Mouse (Mus musculus) forebrain, embryonic 11.5 days (tissue): ENCODE results near the gene Ddhd1. TPM values are rescaled to one million over a fixed set of nuclear protein-coding genes. Genes with fewer than 3 reads are reported as not detected.
A peak's percentile ranks its signal among the peaks of the same experiment; 100 is the strongest.

Experiments used
- ATAC-seq: fragments of 200-750 bp; cut with Nextera tagmentation; replicated peaks from 2 replicates; pipeline ENCODE4 v1.8.0; 2017; ENCODE audit warnings: moderate TSS enrichment; ENCODE audit not compliant: low FRiP score
- DNase-seq: peaks from one replicate; pipeline ENCODE4 v3.0.0-alpha.2; 2017; ENCODE audit warnings: low spot score
- H3K27ac ChIP-seq: fragments of 300-500 bp; sonication (generic); 2 replicates; pipeline ENCODE4 v1.5.1; 2014; ENCODE audit warnings: low read depth, low read length
- H3K27me3 ChIP-seq: fragments of 300-500 bp; sonication (generic); 2 replicates; pipeline ENCODE4 v1.6.1; 2014; ENCODE audit warnings: mild to moderate bottlenecking, low read length, mixed read lengths; ENCODE audit not compliant: control insufficient read depth, insufficient read depth
- H3K36me3 ChIP-seq: fragments of 300-500 bp; sonication (generic); 2 replicates; pipeline ENCODE4 v1.6.1; 2014; ENCODE audit warnings: mild to moderate bottlenecking, low read length, moderate library complexity, mixed read lengths; ENCODE audit not compliant: control insufficient read depth, insufficient read depth
- H3K4me1 ChIP-seq: fragments of 300-500 bp; sonication (generic); replicated peaks from 2 replicates; pipeline ENCODE4 v1.6.1; 2014; ENCODE audit warnings: low read length, mixed read lengths; ENCODE audit not compliant: control insufficient read depth, insufficient read depth
- H3K4me2 ChIP-seq: fragments of 300-500 bp; sonication (generic); 2 replicates; pipeline ENCODE4 v1.6.1; 2014; ENCODE audit warnings: low read depth, mild to moderate bottlenecking, low read length, moderate library complexity, mixed read lengths; ENCODE audit not compliant: severe bottlenecking
- H3K4me3 ChIP-seq: fragments of 300-500 bp; sonication (generic); 2 replicates; pipeline ENCODE4 v1.5.1; 2014; ENCODE audit warnings: low read depth, low read length
- H3K9ac ChIP-seq: fragments of 300-500 bp; sonication (generic); 2 replicates; pipeline ENCODE4 v1.6.1; 2014; ENCODE audit warnings: low read length
- H3K9me3 ChIP-seq: fragments of 300-500 bp; sonication (generic); 2 replicates; pipeline ENCODE4 v1.6.1; 2016; ENCODE audit warnings: low read length, mixed read lengths; ENCODE audit not compliant: control insufficient read depth
- WGBS: fragments of 180-500 bp; shearing (Covaris S2); extraction: QIAGEN DNeasy Blood & Tissue Kit; methylation state at CpG from one replicate; pipeline ENCODE4 v1.1.7; 2014; 5-methylcytosine and 5-hydroxymethylcytosine counted together
- polyA plus RNA-seq: library from polyadenylated mRNA; unstranded; fragments of >200 nt; fragmentation: Nextera tagmentation; extraction: Ambion mirVana; gene quantifications from 2 replicates; pipeline ENCODE4 v1.2.1, GENCODE M21; 2014

The Ddhd1 gene
- polyA plus RNA-seq, 1 experiment from 2014 or later, result 12.7 TPM

- Histone ChIP-seq H3K4me3 (no peak overlapping the region), H3K27ac (no peak overlapping the region), H3K4me1 (peaks cover 4% of the 10 kb centered on the region), H3K27me3 (no peaks in the 10 kb centered on the region), H3K9ac (no peak overlapping the region), H3K36me3 (no peaks in the 10 kb centered on the region), H3K9me3 (no peaks in the 10 kb centered on the region), H3K4me2 (no peak overlapping the region)
- ATAC-seq (no peak), DNase-seq (no peak)
- 44% methylated on average over 11 of the region's 11 CpGs for WGBS
Measured at GRCm38 (mm10) chr14:45648999-45649818, 8.7 kb downstream of the Ddhd1 start.

- H3K9me3 ChIP-seq, result no peaks in the 10 kb centered on the region
- 90% methylated on average over 3 of the region's 3 CpGs for WGBS
Measured at GRCm38 (mm10) chr14:45648144-45648543, 9.8 kb downstream of the Ddhd1 start.

DNA sequence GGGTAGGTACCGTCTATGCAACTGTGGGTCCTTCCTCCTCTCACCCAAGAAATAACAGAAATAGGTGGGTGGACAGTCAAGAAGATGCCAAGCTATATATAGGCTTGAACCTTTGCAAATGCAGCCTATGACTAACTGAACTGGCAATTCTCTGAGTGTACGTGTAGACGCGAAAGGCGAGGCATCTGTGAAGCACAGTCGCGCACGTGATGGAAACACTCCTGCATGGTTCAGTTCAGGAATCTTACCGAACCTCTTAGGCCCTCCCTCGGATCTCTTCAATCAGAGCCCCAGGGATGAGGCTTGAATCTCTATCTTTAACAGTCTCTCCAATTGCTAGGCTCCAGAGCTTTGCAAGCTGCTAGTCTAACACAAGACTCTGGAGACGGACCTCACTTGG, 10.3 kb downstream of the Ddhd1 start:
- WGBS, result 95% methylated on average over 11 of the region's 11 CpGs
- DNase-seq, result no peak

More at GRCm38 (mm10) chr14:45648144-45648543, 9.8 kb downstream of the Ddhd1 start:
- Histone ChIP-seq H3K27ac (no peak overlapping the region), H3K4me2 (no peak overlapping the region), H3K4me3 (no peak overlapping the region), H3K27me3 (no peaks in the 10 kb centered on the region), H3K9ac (no peak overlapping the region), H3K4me1 (peaks cover 10% of the 10 kb centered on the region), H3K36me3 (no peaks in the 10 kb centered on the region)
- ATAC-seq (no peak), DNase-seq (no peak)

DNA sequence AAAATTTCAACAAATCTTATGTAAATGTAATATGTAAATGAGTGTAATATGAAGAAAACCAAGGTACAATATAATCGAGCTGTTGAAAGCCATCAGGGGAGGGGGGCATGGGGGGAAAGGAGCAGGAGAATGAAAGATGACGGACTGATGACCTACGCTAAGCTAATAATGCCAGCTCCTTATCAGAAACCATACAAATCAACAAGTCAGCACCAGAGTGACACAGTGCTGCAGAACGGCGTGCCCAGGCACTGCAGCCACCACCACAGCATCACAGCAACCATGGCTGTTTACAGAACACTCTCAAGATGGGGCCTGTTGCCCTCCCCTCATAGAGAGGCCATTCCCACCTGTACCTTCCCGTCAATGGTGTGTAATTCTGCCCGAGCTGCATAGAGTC, 10.8 kb downstream of the Ddhd1 start:
- no peak overlapping the region for H3K4me2 ChIP-seq
- WGBS, result 91% methylated on average over 7 of the region's 7 CpGs
- H3K36me3 ChIP-seq, result no peaks in the 10 kb centered on the region
- no peak overlapping the region for H3K9ac ChIP-seq
- no peak overlapping the region for H3K4me3 ChIP-seq
- peaks cover 10% of the 10 kb centered on the region for H3K4me1 ChIP-seq
- ATAC-seq (no peak), DNase-seq (no peak)
- H3K27me3 ChIP-seq, result no peaks in the 10 kb centered on the region
- no peak overlapping the region for H3K27ac ChIP-seq
- no peaks in the 10 kb centered on the region for H3K9me3 ChIP-seq

More for the DNA sequence above, 10.3 kb downstream of the Ddhd1 start:
- Histone ChIP-seq H3K4me3 (no peak overlapping the region), H3K9ac (no peak overlapping the region), H3K4me2 (no peak overlapping the region), H3K27ac (no peak overlapping the region), H3K36me3 (no peaks in the 10 kb centered on the region), H3K4me1 (peaks cover 10% of the 10 kb centered on the region), H3K27me3 (no peaks in the 10 kb centered on the region), H3K9me3 (no peaks in the 10 kb centered on the region)
- ATAC-seq, result no peak

DNA sequence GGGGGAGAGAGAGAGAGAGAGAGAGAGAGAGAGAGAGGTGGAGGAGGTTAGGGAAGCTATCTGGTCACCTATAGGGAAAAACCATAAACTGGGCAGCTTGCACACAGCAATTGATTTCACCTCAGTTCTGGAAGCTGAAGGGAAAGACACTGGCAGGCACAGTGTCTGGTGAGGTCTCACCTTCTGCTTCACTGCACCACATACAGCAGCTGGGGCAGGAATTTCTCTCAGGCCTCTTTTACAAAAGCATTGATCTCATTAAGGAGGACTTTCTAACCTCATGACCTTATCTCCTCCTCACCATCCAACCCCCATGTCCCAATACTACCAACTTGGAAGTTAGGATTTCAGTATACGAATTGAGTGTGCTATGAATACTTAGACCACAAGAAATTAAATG, 13.2 kb downstream of the Ddhd1 start:
- Histone ChIP-seq H3K4me2 (no peak overlapping the region), H3K36me3 (no peaks in the 10 kb centered on the region), H3K9ac (no peak overlapping the region), H3K4me1 (peaks cover 10% of the 10 kb centered on the region), H3K9me3 (no peaks in the 10 kb centered on the region), H3K4me3 (no peak overlapping the region), H3K27ac (no peak overlapping the region), H3K27me3 (no peaks in the 10 kb centered on the region)
- ATAC-seq (0 out of 2 replicates have a peak, but pooled peaks have one; percentile 43), DNase-seq (no peak)
- WGBS, result 24% methylated on average over 1 of the region's 1 CpGs

- no peaks in the 10 kb centered on the region for H3K9me3 ChIP-seq
- no peak overlapping the region for H3K4me3 ChIP-seq
- 41% methylated on average over 7 of the region's 7 CpGs for WGBS
- H3K27me3 ChIP-seq, result no peaks in the 10 kb centered on the region
- peaks cover 9% of the 10 kb centered on the region for H3K4me1 ChIP-seq
- no peak overlapping the region for H3K27ac ChIP-seq
- H3K36me3 ChIP-seq, result no peaks in the 10 kb centered on the region
- ATAC-seq (no peak), DNase-seq (no peak)
- H3K4me2 ChIP-seq, result no peak overlapping the region
- no peak overlapping the region for H3K9ac ChIP-seq
Measured at GRCm38 (mm10) chr14:45644202-45644601, 13.7 kb downstream of the Ddhd1 start.

- ATAC-seq, result peak; percentile 71
- no peak overlapping the region for H3K4me2 ChIP-seq
- H3K27ac ChIP-seq, result no peak overlapping the region
Measured at GRCm38 (mm10) chr14:45643461-45643860, 14.5 kb downstream of the Ddhd1 start.

GRCm38 (mm10) chr14:45642795-45643194, 15.1 kb downstream of the Ddhd1 start:
- no peak overlapping the region for H3K27ac ChIP-seq
- no peak for ATAC-seq
- WGBS, result 74% methylated on average over 5 of the region's 5 CpGs
- H3K9ac ChIP-seq, result no peak overlapping the region
- H3K27me3 ChIP-seq, result no peaks in the 10 kb centered on the region
- H3K4me2 ChIP-seq, result no peak overlapping the region
- H3K4me1 ChIP-seq, result peaks cover 7% of the 10 kb centered on the region
- no peaks in the 10 kb centered on the region for H3K9me3 ChIP-seq
- DNase-seq, result no peak
- no peak overlapping the region for H3K4me3 ChIP-seq
- H3K36me3 ChIP-seq, result no peaks in the 10 kb centered on the region

More at GRCm38 (mm10) chr14:45643461-45643860, 14.5 kb downstream of the Ddhd1 start:
- Histone ChIP-seq H3K4me1 (peaks cover 7% of the 10 kb centered on the region), H3K27me3 (no peaks in the 10 kb centered on the region), H3K9ac (no peak overlapping the region), H3K9me3 (no peaks in the 10 kb centered on the region), H3K4me3 (no peak overlapping the region), H3K36me3 (no peaks in the 10 kb centered on the region)
- no peak for DNase-seq
- 18% methylated on average over 3 of the region's 3 CpGs for WGBS

- H3K9ac ChIP-seq, result no peak overlapping the region
- no peaks in the 10 kb centered on the region for H3K36me3 ChIP-seq
- no peak overlapping the region for H3K4me2 ChIP-seq
- H3K4me1 ChIP-seq, result peaks cover 7% of the 10 kb centered on the region
- H3K27me3 ChIP-seq, result no peaks in the 10 kb centered on the region
- no peaks in the 10 kb centered on the region for H3K9me3 ChIP-seq
- no peak overlapping the region for H3K4me3 ChIP-seq
- DNase-seq, result no peak
- no peak overlapping the region for H3K27ac ChIP-seq
- 79% methylated on average over 9 of the region's 9 CpGs for WGBS
- no peak for ATAC-seq
Measured at GRCm38 (mm10) chr14:45642217-45642616, 15.7 kb downstream of the Ddhd1 start.
